Mouse (Mus musculus) lung, embryonic 15.5 days (tissue): ENCODE results near the gene Mast1. TPM values are rescaled to one million over a fixed set of nuclear protein-coding genes. Genes with fewer than 3 reads are reported as not detected.
"Not testable (repeated sequence)": the region's sequence is repeated elsewhere in the genome, so short reads cannot be mapped to it uniquely, and the experiment has no call there.

ENCODE experiments used
- ATAC-seq: fragments of 200-750 bp; cut with Nextera tagmentation; 2 replicates; pipeline ENCODE4 v1.8.0; 2017; ENCODE audit warnings: moderate number of reproducible peaks, borderline replicate concordance; ENCODE audit not compliant: low FRiP score, low TSS enrichment; ENCODE audit errors: extremely low read depth
- H3K27ac ChIP-seq: fragments of 300-500 bp; sonication (generic); 2 replicates; pipeline ENCODE4 v1.5.1; 2015; ENCODE audit warnings: moderate library complexity, mild to moderate bottlenecking, inconsistent platforms
- H3K27me3 ChIP-seq: fragments of 300-500 bp; sonication (generic); 2 replicates; pipeline ENCODE4 v1.6.1; 2015; ENCODE audit warnings: inconsistent platforms
- H3K36me3 ChIP-seq: fragments of 300-500 bp; sonication (generic); 2 replicates; pipeline ENCODE4 v1.6.1; 2015; ENCODE audit warnings: inconsistent platforms
- H3K4me1 ChIP-seq: fragments of 300-500 bp; sonication (generic); 2 replicates; pipeline ENCODE4 v1.6.1; 2015; ENCODE audit warnings: inconsistent platforms
- H3K4me2 ChIP-seq: fragments of 300-500 bp; sonication (generic); 2 replicates; pipeline ENCODE4 v1.6.1; 2015; ENCODE audit warnings: inconsistent platforms, mild to moderate bottlenecking, moderate library complexity
- H3K4me3 ChIP-seq: fragments of 300-500 bp; sonication (generic); 2 replicates; pipeline ENCODE4 v1.5.1; 2015; ENCODE audit warnings: mild to moderate bottlenecking, inconsistent platforms
- H3K9ac ChIP-seq: fragments of 300-500 bp; sonication (generic); 2 replicates; pipeline ENCODE4 v1.6.1; 2015; ENCODE audit warnings: inconsistent platforms
- H3K9me3 ChIP-seq: fragments of 300-500 bp; sonication (generic); 2 replicates; pipeline ENCODE4 v1.6.1; 2016; ENCODE audit warnings: inconsistent platforms
- WGBS: fragments of 180-500 bp; shearing (Covaris S2); methylation state at CpG from one replicate; pipeline ENCODE4 v1.1.7; 2015; 5-methylcytosine and 5-hydroxymethylcytosine counted together
- polyA plus RNA-seq: library from polyadenylated mRNA; unstranded; fragments of >200 nt; fragmentation: Nextera tagmentation; extraction: Ambion mirVana; gene quantifications from 2 replicates; pipeline ENCODE4 v1.2.1, GENCODE M21; 2015

The Mast1 gene
- polyA plus RNA-seq, 1 experiment from 2014 or later: 0.49 TPM

DNA sequence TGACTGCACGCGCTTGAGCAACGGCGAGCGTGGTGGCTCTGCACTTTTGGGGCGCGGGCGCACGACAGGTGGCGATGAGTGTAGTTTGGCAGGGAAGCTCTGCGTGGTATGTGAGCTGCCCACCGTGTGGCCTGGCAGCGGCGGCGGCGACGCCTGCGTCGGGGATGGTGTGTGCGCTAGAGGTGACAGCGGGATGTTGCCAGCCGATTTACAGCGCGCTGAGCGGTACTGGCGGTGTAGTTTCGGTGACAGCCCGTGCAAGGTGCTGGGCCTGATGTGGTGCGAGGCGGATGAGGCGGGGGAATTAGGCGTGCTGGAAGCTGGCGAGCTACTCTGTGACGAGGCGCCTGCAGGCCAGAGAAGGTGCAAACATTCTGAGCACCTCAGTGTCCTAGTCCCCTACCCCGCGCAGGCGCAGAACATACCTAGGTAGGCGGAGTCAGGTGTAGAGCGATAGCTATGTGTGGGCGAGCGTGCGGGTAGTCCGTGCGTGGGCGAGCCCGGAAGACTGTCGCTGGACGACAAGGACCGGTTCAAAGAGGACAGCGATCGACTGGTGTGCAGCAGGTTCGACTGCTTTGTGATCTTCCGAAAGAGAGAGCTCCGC is 24.2 kb downstream of the Mast1 start:
- 1% methylated on average over 55 of the region's 55 CpGs for WGBS
- peak overlapping the region; percentile 29; the same call in 1 of the 2 replicates for H3K27ac ChIP-seq
- peaks cover 60% of the 10 kb centered on the region for H3K27me3 ChIP-seq
- H3K4me1 ChIP-seq: peaks cover 22% of the 10 kb centered on the region
- H3K4me3 ChIP-seq: peak overlapping the region; percentile 43
- H3K36me3 ChIP-seq: no peaks in the 10 kb centered on the region; the same call in 1 of the 2 replicates
- H3K9me3 ChIP-seq: no peaks in the 10 kb centered on the region
- H3K9ac ChIP-seq: peak overlapping the region; percentile 36
- peak overlapping the region; percentile 75 for H3K4me2 ChIP-seq
- ATAC-seq: peak; percentile 43

DNA sequence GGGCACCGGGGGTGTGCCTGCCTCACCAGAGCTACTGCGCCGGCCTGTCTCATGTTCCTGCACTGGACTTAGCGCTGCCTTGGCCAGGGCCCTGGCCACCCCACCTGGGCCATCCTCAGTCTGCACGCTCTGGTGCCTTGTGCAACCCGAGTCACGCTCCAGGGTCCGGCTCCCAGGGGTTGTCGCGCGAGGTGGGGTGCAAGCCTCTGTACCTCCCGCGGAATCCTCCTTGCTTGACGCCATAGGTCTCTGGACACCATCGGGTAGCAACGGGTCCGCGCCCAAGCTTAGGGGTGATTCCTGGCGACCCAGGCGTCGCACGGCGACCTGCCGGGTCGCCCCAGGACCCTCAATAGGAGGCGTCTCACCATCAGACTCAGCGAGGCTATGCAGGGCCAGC is 24.8 kb downstream of the Mast1 start:
- no peaks in the 10 kb centered on the region; the same call in 1 of the 2 replicates for H3K36me3 ChIP-seq
- peak overlapping the region; percentile 75 for H3K4me2 ChIP-seq
- WGBS: 17% methylated on average over 27 of the region's 27 CpGs
- no peaks in the 10 kb centered on the region for H3K9me3 ChIP-seq
- peaks cover 22% of the 10 kb centered on the region for H3K4me1 ChIP-seq
- no peak for ATAC-seq
- no peak overlapping the region for H3K27ac ChIP-seq
- H3K4me3 ChIP-seq: peak overlapping the region; percentile 43
- H3K9ac ChIP-seq: 0 out of 2 replicates have a peak overlapping the region, but pooled peaks have one; percentile 36
- peaks cover 54% of the 10 kb centered on the region for H3K27me3 ChIP-seq

DNA sequence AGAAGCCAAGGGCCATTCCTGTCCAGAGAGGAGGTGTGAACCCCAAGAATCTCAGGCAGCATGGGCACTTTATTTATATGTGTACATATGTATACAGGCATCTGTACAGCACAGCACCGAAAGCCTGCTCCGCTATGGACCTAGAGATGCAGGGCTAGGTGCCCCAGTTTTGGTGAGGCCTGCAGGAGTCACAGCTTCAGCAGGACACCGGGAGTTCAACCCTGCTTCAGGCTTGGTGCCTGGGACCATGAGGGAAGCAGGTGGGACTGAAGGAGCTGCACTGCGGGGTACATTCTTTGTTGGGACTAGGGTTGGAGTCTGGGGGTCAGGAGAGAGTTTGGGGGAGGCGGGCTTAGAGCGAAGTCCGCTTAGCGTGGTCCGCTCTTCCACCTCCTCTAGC is 25.3 kb downstream of the Mast1 start:
- H3K36me3 ChIP-seq: no peaks in the 10 kb centered on the region; the same call in 1 of the 2 replicates
- no peak for ATAC-seq
- no peaks in the 10 kb centered on the region for H3K9me3 ChIP-seq
- no peak overlapping the region for H3K4me2 ChIP-seq
- 80% methylated on average over 9 of the region's 9 CpGs for WGBS
- peaks cover 52% of the 10 kb centered on the region for H3K27me3 ChIP-seq
- no peak overlapping the region for H3K9ac ChIP-seq
- H3K4me3 ChIP-seq: no peak overlapping the region
- H3K27ac ChIP-seq: no peak overlapping the region
- peaks cover 22% of the 10 kb centered on the region for H3K4me1 ChIP-seq

DNA sequence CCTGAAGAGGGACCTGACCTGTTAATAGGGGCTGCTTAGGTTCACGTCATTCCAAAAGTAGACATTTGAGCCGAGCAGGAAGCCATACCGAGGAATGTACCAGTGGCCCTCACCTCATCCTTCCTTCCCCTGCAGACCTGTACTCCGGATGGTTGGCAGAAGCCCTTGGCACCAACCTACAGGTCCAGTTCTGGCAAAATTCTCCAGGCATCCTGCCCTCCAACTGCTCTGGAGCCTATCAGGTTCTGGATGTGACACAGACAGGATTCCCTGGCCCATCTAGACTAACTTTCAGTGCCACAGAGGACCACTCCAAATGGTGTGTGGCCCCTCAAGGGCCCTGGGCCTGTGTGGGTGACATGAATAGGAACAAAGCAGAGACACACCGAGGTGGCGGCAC is 26.6 kb downstream of the Mast1 start:
- Histone ChIP-seq H3K9me3 (no peaks in the 10 kb centered on the region), H3K4me3 (no peak overlapping the region), H3K9ac (no peak overlapping the region), H3K4me1 (peaks cover 22% of the 10 kb centered on the region), H3K27ac (no peak overlapping the region), H3K27me3 (peaks cover 47% of the 10 kb centered on the region), H3K4me2 (no peak overlapping the region), H3K36me3 (no peaks in the 10 kb centered on the region; the same call in 1 of the 2 replicates)
- 72% methylated on average over 6 of the region's 6 CpGs for WGBS
- ATAC-seq: no peak

DNA sequence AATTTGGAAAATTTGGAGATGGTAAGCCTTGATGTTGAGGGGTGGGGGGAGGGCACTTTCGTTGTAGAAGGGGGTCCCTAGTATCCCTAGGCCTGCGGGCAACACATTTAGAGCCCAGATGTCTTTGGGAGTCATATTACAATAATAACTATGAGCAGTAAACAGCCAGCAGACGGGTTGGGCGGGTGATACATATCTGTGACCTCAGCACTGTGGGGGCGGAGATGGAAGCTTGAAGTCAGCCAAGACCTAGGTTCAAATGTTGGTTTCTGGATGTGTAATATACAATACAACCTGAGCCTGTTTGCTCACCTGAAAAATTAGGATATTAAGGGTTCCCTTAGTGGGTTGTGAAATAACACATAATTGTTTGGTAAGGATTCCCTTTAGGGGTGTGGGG is 27.2 kb downstream of the Mast1 start:
- Histone ChIP-seq H3K4me3 (no peak overlapping the region), H3K36me3 (no peaks in the 10 kb centered on the region), H3K27me3 (peaks cover 42% of the 10 kb centered on the region), H3K9me3 (no peaks in the 10 kb centered on the region), H3K27ac (no peak overlapping the region), H3K9ac (no peak overlapping the region), H3K4me1 (peaks cover 22% of the 10 kb centered on the region), H3K4me2 (peak overlapping the region; percentile 86; the same call in 1 of the 2 replicates)
- 61% methylated on average over 5 of the region's 5 CpGs for WGBS
- ATAC-seq: no peak

DNA sequence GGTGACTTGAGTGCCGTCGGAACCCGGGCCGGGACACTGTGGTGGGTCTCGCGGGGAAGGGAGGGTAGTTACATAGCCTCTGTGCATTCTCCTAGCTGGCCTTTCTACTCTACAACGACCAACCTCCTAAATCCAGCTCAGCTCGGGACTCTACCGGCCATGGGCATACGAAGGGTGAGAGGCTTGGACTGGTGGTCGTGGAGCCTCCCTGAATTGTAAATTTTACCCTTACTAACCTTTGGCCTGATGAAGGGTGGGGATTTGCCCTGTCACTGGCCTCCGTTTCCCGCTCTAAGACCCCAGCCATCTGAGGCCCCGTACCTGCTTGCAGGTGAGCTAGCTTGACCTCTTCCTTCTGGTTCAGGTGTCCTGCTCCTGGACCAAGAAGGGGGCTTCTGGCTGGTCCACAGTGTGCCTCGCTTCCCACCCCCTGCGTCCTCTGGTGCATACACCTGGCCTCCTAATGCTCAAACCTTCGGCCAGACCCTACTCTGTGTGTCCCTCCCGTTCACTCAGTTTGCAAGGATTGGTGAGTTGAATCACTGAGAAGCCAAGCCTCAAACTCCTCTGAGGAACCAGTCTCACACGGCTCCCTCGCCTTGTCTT is 27.9 kb downstream of the Mast1 start:
- ATAC-seq: no peak
- 45% methylated on average over 20 of the region's 20 CpGs for WGBS
- Histone ChIP-seq H3K27me3 (peaks cover 42% of the 10 kb centered on the region), H3K36me3 (no peaks in the 10 kb centered on the region), H3K4me1 (peaks cover 22% of the 10 kb centered on the region), H3K27ac (no peak overlapping the region), H3K9ac (peak overlapping the region; percentile 53), H3K4me2 (peak overlapping the region; percentile 86), H3K9me3 (no peaks in the 10 kb centered on the region), H3K4me3 (peak overlapping the region; percentile 51)

DNA sequence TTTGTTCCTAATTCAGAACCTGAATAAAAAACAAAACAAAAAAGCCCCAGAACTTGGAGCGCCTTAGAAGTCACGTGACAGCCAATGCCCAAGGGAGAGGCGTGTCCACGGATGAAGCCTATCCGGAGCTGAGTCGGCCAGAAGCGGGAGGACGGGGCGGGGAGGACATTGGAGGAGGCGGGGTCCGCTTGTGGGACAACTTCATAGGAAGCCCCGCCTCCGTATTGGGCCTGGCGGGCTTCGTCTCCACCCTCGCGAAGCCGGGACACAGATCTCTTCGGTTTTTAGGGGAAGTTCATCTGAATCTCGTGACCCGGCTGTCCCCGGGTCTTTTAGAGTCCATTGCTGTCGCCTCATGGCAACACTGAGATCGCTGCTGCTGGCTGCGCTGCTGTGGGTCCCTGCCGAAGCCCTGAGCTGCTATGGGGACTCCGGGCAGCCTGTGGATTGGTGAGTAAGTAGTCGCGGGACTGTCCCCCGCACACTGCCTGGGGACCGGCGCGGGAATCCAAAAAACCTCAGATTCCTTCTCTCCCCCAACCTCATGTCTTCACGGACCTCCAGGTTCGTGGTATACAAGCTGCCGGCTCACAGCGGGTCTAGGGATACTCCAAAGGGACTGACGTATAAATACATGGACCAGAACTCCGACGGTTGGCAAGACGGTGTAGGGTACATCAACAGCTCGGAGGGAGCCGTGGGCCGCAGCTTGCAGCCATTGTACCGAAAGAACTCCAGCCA is 28.6 kb downstream of the Mast1 start, which contains the start of gene Dnase2a:
Gene Dnase2a, plus strand, starts transcription at position 140 of the 741 bp plus-strand sequence.
- Histone ChIP-seq H3K27me3 (peaks cover 37% of the 10 kb centered on the region), H3K4me3 (peak within 1 kb of the TSS; percentile 51), H3K9ac (peak within 1 kb of the TSS; percentile 53), H3K36me3 (no peaks in the 10 kb centered on the region), H3K9me3 (no peaks in the 10 kb centered on the region), H3K4me2 (peak within 1 kb of the TSS; percentile 86), H3K27ac (0 out of 2 replicates have a peak within 1 kb of the TSS, but pooled peaks have one; percentile 35), H3K4me1 (peaks cover 24% of the 10 kb centered on the region)
- WGBS: 1% methylated on average over 45 of the region's 45 CpGs
- peak; percentile 94 for ATAC-seq

DNA sequence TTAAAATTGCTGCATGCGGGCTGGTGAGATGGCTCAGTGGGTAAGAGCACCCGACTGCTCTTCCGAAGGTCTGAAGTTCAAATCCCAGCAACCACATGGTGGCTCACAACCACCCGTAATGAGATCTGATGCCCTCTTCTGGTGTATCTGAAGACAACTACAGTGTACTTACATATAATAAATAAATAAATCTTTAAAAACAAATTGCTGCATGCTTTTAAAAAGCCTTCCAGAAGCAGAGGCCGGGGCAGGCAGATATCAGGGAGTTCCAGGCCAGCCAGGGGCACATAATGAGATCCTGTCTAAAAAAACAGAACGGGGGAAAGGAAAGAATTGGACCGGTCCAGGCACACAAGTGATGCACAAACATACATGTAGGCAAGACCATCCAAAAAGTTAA is 29.2 kb downstream of the Mast1 start:
- H3K4me2 ChIP-seq: peak overlapping the region; percentile 86
- H3K27ac ChIP-seq: 0 out of 2 replicates have a peak overlapping the region, but pooled peaks have one; percentile 35
- H3K4me3 ChIP-seq: peak overlapping the region; percentile 51
- peaks cover 31% of the 10 kb centered on the region for H3K27me3 ChIP-seq
- H3K36me3 ChIP-seq, ATAC-seq, H3K9me3 ChIP-seq: not testable (repeated sequence)
- peaks cover 24% of the 10 kb centered on the region for H3K4me1 ChIP-seq
- WGBS: 25% methylated on average over 7 of the region's 7 CpGs
- H3K9ac ChIP-seq: peak overlapping the region; percentile 53; the same call in 1 of the 2 replicates

DNA sequence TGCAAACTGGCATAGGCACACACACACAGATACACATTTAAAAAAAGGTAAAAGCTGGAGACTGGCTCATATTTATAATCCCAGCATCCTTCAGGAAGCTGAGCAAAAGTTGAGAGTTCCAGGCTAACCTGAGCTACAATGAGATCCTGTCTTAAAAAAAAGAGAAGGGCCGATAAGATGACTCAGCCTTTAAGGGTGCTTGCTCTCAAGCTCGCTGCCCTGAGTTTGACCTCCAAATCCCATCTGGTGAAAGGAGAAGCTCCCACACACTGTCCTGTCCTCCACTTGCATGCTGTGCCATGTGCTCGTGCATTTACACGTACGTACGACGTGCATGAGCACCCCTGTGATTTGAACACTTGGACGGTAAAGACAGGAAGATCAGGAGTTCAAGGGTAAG is 29.7 kb downstream of the Mast1 start:
- no peak overlapping the region for H3K4me2 ChIP-seq
- no peak for ATAC-seq
- peaks cover 22% of the 10 kb centered on the region for H3K4me1 ChIP-seq
- 61% methylated on average over 8 of the region's 8 CpGs for WGBS
- no peak overlapping the region for H3K27ac ChIP-seq
- H3K9ac ChIP-seq: no peak overlapping the region
- peaks cover 26% of the 10 kb centered on the region for H3K27me3 ChIP-seq
- H3K9me3 ChIP-seq: no peaks in the 10 kb centered on the region
- H3K36me3 ChIP-seq: no peaks in the 10 kb centered on the region
- no peak overlapping the region for H3K4me3 ChIP-seq

DNA sequence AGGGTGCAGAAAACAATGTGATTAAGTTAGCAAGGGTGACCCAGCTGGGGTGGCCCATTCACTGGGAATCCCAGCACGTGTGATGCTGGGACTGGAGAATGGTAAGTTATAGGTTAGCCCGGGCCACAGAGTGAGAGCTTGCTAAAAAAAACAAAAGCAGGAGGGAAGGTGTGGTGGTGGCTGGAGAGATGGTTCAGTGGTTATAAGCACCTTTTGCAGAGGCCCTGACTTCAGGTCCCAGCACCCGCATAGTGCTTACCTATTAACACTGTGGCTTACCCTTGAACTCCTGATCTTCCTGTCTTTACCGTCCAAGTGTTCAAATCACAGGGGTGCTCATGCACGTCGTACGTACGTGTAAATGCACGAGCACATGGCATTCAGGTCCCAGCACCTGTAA is 30.1 kb downstream of the Mast1 start:
- Histone ChIP-seq H3K27me3 (peaks cover 21% of the 10 kb centered on the region), H3K36me3 (no peaks in the 10 kb centered on the region), H3K27ac (no peak overlapping the region), H3K4me3 (no peak overlapping the region), H3K9me3 (no peaks in the 10 kb centered on the region), H3K4me1 (peaks cover 22% of the 10 kb centered on the region), H3K9ac (no peak overlapping the region), H3K4me2 (no peak overlapping the region)
- WGBS: 92% methylated on average over 9 of the region's 9 CpGs
- no peak for ATAC-seq

DNA sequence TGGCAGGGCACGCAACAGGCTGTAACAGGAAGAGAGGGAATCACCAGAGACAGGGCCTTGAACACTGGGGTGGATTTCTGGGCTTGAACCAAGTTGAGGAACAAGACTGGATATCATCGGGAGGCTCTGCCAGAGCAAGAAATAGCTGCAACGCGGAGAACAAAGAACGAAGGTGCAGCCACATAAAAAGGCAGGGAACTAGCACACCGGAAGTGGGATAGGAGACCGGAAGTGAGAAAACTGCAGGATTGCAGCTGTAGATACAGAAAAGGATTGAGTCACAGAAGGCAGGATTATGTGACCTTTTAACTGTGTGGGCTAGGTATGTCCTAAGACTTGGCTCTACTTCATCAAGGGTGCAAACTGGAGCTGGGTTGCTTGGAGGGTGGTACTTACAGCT is 32.8 kb downstream of the Mast1 start:
- no peak overlapping the region for H3K4me3 ChIP-seq
- H3K36me3 ChIP-seq: no peaks in the 10 kb centered on the region
- H3K4me2 ChIP-seq: no peak overlapping the region
- H3K4me1 ChIP-seq: peaks cover 20% of the 10 kb centered on the region
- WGBS: 89% methylated on average over 7 of the region's 7 CpGs
- H3K9me3 ChIP-seq: no peaks in the 10 kb centered on the region
- H3K27me3 ChIP-seq: peaks cover 1% of the 10 kb centered on the region; the same call in 1 of the 2 replicates
- H3K9ac ChIP-seq: no peak overlapping the region
- no peak overlapping the region for H3K27ac ChIP-seq
- ATAC-seq: no peak
